Mouse (Mus musculus) left cerebral cortex, postnatal 4 days (tissue): ENCODE measurements at regions not wholly inside any gene's neighbourhood (a gene's known extent, or its start where the extent isn't known, plus 50 kb on each side); places are given as distances from the start of the nearest gene placed in this dataset. TPM values are rescaled to one million over a fixed set of nuclear protein-coding genes. Genes with fewer than 3 reads are reported as not detected.

Source experiments
- microRNA-seq: library from miRNA; unstranded; fragments of <30 nt; microRNA quantifications from one replicate; pipeline ENCODE4 v1.2.0, GENCODE M21; 2022

Small RNA genes lying in the stretch of these regions (microRNA-seq; reads per million reads assigned to microRNA genes)
- gene Gm25748, result not detected
